Mouse (Mus musculus): ENCODE measurements at regions not wholly inside any gene's neighbourhood (a gene's known extent, or its start where the extent isn't known, plus 50 kb on each side); places are given as distances from the start of the nearest gene placed in this dataset.

DNA sequence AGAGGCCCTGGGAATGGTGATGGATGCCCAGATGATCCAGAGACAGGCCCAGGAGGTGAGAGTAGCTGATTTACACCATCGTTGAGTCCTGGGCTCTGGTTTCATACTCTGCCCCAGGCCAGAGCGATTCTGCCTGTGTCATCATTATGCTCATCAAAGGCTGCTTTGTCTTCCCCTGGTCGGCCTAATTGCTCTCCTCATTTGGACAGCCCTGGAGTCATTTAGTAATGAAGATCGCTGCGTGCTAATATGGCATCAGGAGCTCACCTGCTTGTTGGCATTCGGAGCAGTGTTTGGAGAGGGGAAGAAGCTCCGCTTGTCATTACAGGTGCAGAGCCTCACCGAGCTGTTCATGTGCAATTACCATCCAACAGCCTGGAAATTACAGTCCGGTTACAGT is 138.9 kb upstream of the Wscd1 start:
- TF ChIP-seq CTCF (IDR thresholded peaks at IDR 0.05; ENCODE audit: extremely low read depth, insufficient read depth, low read length) (no peak), POLR2A (IDR thresholded peaks at IDR 0.05; ENCODE audit: extremely low read depth, insufficient read depth, low read length) (no peak)
